Mouse (Mus musculus): ENCODE data around the gene Fbp1. TPM values are rescaled to one million over a fixed set of nuclear protein-coding genes. Genes with fewer than 3 reads are reported as not detected.
"Not testable (repeated sequence)": the region's sequence is repeated elsewhere in the genome, so short reads cannot be mapped to it uniquely, and the experiment has no call there.

Fbp1 gene
- polyA plus RNA-seq, 1 experiment from 2014 or later = 3.8 TPM

- no peak overlapping the region for H3K4me3 ChIP-seq (ENCODE audit: low read depth, low read length)
- DNase-seq (ENCODE audit: low spot score) (no peak), ATAC-seq (ENCODE audit: low FRiP score, low TSS enrichment) (no peak)
- H3K9me3 ChIP-seq (ENCODE audit: control insufficient read depth, low read length) = no peaks in the 10 kb centered on the region
- no peak overlapping the region for H3K9ac ChIP-seq (ENCODE audit: low read length)
- H3K4me2 ChIP-seq (replicated peaks; ENCODE audit: low read depth) = no peak overlapping the region
- TF ChIP-seq CTCF (IDR thresholded peaks at IDR 0.05; ENCODE audit: low read depth) (no peak), EP300 (optimal IDR thresholded peaks at IDR 0.05) (no peak)
- no peaks in the 10 kb centered on the region for H3K27me3 ChIP-seq (ENCODE audit: control insufficient read depth, insufficient read depth, low read length)
- 89% methylated on average over 2 of the region's 2 CpGs for WGBS
- no peaks in the 10 kb centered on the region for H3K4me1 ChIP-seq (replicated peaks; ENCODE audit: control insufficient read depth, insufficient read depth)
- H3K36me3 ChIP-seq (ENCODE audit: control insufficient read depth, insufficient read depth, low read length) = no peaks in the 10 kb centered on the region
- no peak overlapping the region for H3K27ac ChIP-seq (replicated peaks)
These were observed 17.5 kb downstream of the Fbp1 start for GRCm38 (mm10) chr13:62870605-62871004.

- TF ChIP-seq CTCF (IDR thresholded peaks at IDR 0.05; ENCODE audit: low read depth) (no peak), EP300 (optimal IDR thresholded peaks at IDR 0.05) (no peak)
- Histone ChIP-seq H3K4me1 (replicated peaks; ENCODE audit: control insufficient read depth, insufficient read depth) (no peaks in the 10 kb centered on the region), H3K27me3 (ENCODE audit: control insufficient read depth, insufficient read depth, low read length) (no peaks in the 10 kb centered on the region), H3K9me3 (ENCODE audit: control insufficient read depth, low read length) (no peaks in the 10 kb centered on the region), H3K9ac (ENCODE audit: low read length) (no peak overlapping the region), H3K4me2 (replicated peaks; ENCODE audit: low read depth) (no peak overlapping the region), H3K4me3 (ENCODE audit: low read depth, low read length) (no peak overlapping the region), H3K27ac (replicated peaks) (no peak overlapping the region), H3K36me3 (ENCODE audit: control insufficient read depth, insufficient read depth, low read length) (no peaks in the 10 kb centered on the region)
- no peak for DNase-seq (ENCODE audit: low spot score)
- no peak for ATAC-seq (ENCODE audit: low FRiP score, low TSS enrichment)
- 53% methylated on average over 4 of the region's 4 CpGs for WGBS
These were observed 21.3 kb downstream of the Fbp1 start for GRCm38 (mm10) chr13:62866817-62867216.

- no peak overlapping the region for H3K27ac ChIP-seq (replicated peaks)
- 55% methylated on average over 11 of the region's 11 CpGs for WGBS
These were observed 22.3 kb downstream of the Fbp1 start for GRCm38 (mm10) chr13:62865651-62866315.

GRCm38 (mm10) chr13:62863771-62864170 is 24.3 kb downstream of the Fbp1 start:
- no peak for ATAC-seq (ENCODE audit: low FRiP score, low TSS enrichment)
- H3K27me3 ChIP-seq (ENCODE audit: control insufficient read depth, insufficient read depth, low read length) = no peaks in the 10 kb centered on the region
- no peaks in the 10 kb centered on the region for H3K36me3 ChIP-seq (ENCODE audit: control insufficient read depth, insufficient read depth, low read length)
- WGBS = 63% methylated on average over 6 of the region's 6 CpGs
- no peak overlapping the region for H3K27ac ChIP-seq (replicated peaks)
- no peak overlapping the region for H3K9ac ChIP-seq (ENCODE audit: low read length)
- DNase-seq (ENCODE audit: low spot score) = no peak
- H3K4me1 ChIP-seq (replicated peaks; ENCODE audit: control insufficient read depth, insufficient read depth) = no peaks in the 10 kb centered on the region
- no peak for TF ChIP-seq EP300 (optimal IDR thresholded peaks at IDR 0.05)
- no peak for TF ChIP-seq CTCF (IDR thresholded peaks at IDR 0.05; ENCODE audit: low read depth)
- no peak overlapping the region for H3K4me2 ChIP-seq (replicated peaks; ENCODE audit: low read depth)
- H3K9me3 ChIP-seq (ENCODE audit: control insufficient read depth, low read length) = no peaks in the 10 kb centered on the region
- no peak overlapping the region for H3K4me3 ChIP-seq (ENCODE audit: low read depth, low read length)

More at GRCm38 (mm10) chr13:62865651-62866315, 22.3 kb downstream of the Fbp1 start:
- Histone ChIP-seq H3K27me3 (ENCODE audit: control insufficient read depth, insufficient read depth, low read length) (no peaks in the 10 kb centered on the region), H3K4me3 (ENCODE audit: low read depth, low read length) (no peak overlapping the region), H3K9ac (ENCODE audit: low read length) (no peak overlapping the region), H3K9me3 (ENCODE audit: control insufficient read depth, low read length) (no peaks in the 10 kb centered on the region), H3K4me2 (replicated peaks; ENCODE audit: low read depth) (no peak overlapping the region), H3K4me1 (replicated peaks; ENCODE audit: control insufficient read depth, insufficient read depth) (no peaks in the 10 kb centered on the region), H3K36me3 (ENCODE audit: control insufficient read depth, insufficient read depth, low read length) (no peaks in the 10 kb centered on the region)
- DNase-seq (ENCODE audit: low spot score) (no peak), ATAC-seq (ENCODE audit: low FRiP score, low TSS enrichment) (no peak)
- no peak for TF ChIP-seq EP300 (optimal IDR thresholded peaks at IDR 0.05)
- no peak for TF ChIP-seq CTCF (IDR thresholded peaks at IDR 0.05; ENCODE audit: low read depth)

GRCm38 (mm10) chr13:62862875-62863274 is 25.2 kb downstream of the Fbp1 start:
- 76% methylated on average over 3 of the region's 3 CpGs for WGBS

GRCm38 (mm10) chr13:62860068-62860467 is 28.0 kb downstream of the Fbp1 start:
- no peak for ATAC-seq (ENCODE audit: low FRiP score, low TSS enrichment)
- 89% methylated on average over 4 of the region's 4 CpGs for WGBS
- Histone ChIP-seq H3K27me3 (ENCODE audit: control insufficient read depth, insufficient read depth, low read length) (no peaks in the 10 kb centered on the region), H3K4me2 (replicated peaks; ENCODE audit: low read depth) (no peak overlapping the region), H3K9me3 (ENCODE audit: control insufficient read depth, low read length) (no peaks in the 10 kb centered on the region), H3K4me1 (replicated peaks; ENCODE audit: control insufficient read depth, insufficient read depth) (0 out of 2 replicates have a peak, but pooled peaks cover 2% of the 10 kb centered on the region), H3K4me3 (ENCODE audit: low read depth, low read length) (no peak overlapping the region), H3K36me3 (ENCODE audit: control insufficient read depth, insufficient read depth, low read length) (no peaks in the 10 kb centered on the region), H3K27ac (replicated peaks) (no peak overlapping the region), H3K9ac (ENCODE audit: low read length) (no peak overlapping the region)
- DNase-seq (ENCODE audit: low spot score) = no peak
- TF ChIP-seq EP300 (optimal IDR thresholded peaks at IDR 0.05) (no peak), CTCF (IDR thresholded peaks at IDR 0.05; ENCODE audit: low read depth) (peak; percentile 33; the same call in 1 of the 2 replicates)

More at GRCm38 (mm10) chr13:62862875-62863274, 25.2 kb downstream of the Fbp1 start:
- H3K9ac ChIP-seq (ENCODE audit: low read length) = no peak overlapping the region
- no peaks in the 10 kb centered on the region for H3K27me3 ChIP-seq (ENCODE audit: control insufficient read depth, insufficient read depth, low read length)
- H3K4me3 ChIP-seq (ENCODE audit: low read depth, low read length) = no peak overlapping the region
- no peaks in the 10 kb centered on the region for H3K36me3 ChIP-seq (ENCODE audit: control insufficient read depth, insufficient read depth, low read length)
- no peak overlapping the region for H3K4me2 ChIP-seq (replicated peaks; ENCODE audit: low read depth)
- H3K9me3 ChIP-seq (ENCODE audit: control insufficient read depth, low read length) = no peaks in the 10 kb centered on the region
- TF ChIP-seq EP300 (optimal IDR thresholded peaks at IDR 0.05) (no peak), CTCF (IDR thresholded peaks at IDR 0.05; ENCODE audit: low read depth) (no peak)
- H3K4me1 ChIP-seq (replicated peaks; ENCODE audit: control insufficient read depth, insufficient read depth) = no peaks in the 10 kb centered on the region
- no peak for DNase-seq (ENCODE audit: low spot score)
- no peak for ATAC-seq (ENCODE audit: low FRiP score, low TSS enrichment)
- H3K27ac ChIP-seq (replicated peaks) = no peak overlapping the region

- not testable (repeated sequence) for H3K9ac ChIP-seq (ENCODE audit: low read length); H3K4me1 ChIP-seq (replicated peaks; ENCODE audit: control insufficient read depth, insufficient read depth); H3K27me3 ChIP-seq (ENCODE audit: control insufficient read depth, insufficient read depth, low read length); H3K4me2 ChIP-seq (replicated peaks; ENCODE audit: low read depth); H3K4me3 ChIP-seq (ENCODE audit: low read depth, low read length); DNase-seq (ENCODE audit: low spot score); ATAC-seq (ENCODE audit: low FRiP score, low TSS enrichment); H3K9me3 ChIP-seq (ENCODE audit: control insufficient read depth, low read length); H3K36me3 ChIP-seq (ENCODE audit: control insufficient read depth, insufficient read depth, low read length)
- peak overlapping the region; percentile 77 for H3K27ac ChIP-seq (replicated peaks)
- 66% methylated on average over 10 of the region's 10 CpGs for WGBS
These were observed 28.8 kb downstream of the Fbp1 start for GRCm38 (mm10) chr13:62859251-62859650.

All from stomach, postnatal 0 days (tissue).